Mouse (Mus musculus): ENCODE data around the gene Kif3a. TPM values are rescaled to one million over a fixed set of nuclear protein-coding genes. Genes with fewer than 3 reads are reported as not detected.
"Not testable (repeated sequence)": the region's sequence is repeated elsewhere in the genome, so short reads cannot be mapped to it uniquely, and the experiment has no call there.

The Kif3a gene
- polyA plus RNA-seq, 1 experiment: 0.89 TPM

DNA sequence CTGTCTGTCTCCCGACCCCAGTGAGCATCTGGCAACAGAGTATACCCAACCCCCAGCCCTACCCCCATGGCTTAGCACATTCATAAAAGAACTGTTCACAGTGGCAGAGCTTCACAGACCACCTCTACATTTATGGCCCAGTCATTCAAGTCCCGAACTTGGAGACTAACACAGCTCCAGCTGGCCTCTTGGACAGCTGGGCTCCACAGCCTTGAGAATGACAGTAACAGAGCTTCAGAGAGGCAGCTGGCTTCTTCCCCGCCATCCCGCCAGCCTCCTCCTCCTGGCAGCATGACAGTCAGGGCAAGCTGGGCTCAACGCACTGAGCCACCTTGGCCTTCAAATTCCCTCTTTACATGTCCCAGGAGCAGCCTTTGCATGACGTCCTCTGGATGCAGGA lies 20.9 kb upstream of the Kif3a start:
- Histone ChIP-seq H3K36me3 (ENCODE audit: control insufficient read depth, insufficient read depth, low read length) (peaks cover 1% of the 10 kb centered on the region; the same call in 1 of the 2 replicates), H3K27ac (ENCODE audit: insufficient read depth, low read depth, low read length) (no peak overlapping the region), H3K4me1 (ENCODE audit: control insufficient read depth, insufficient read depth, insufficient read length, low read length) (no peaks in the 10 kb centered on the region), H3K4me3 (ENCODE audit: low read depth, low read length) (no peak overlapping the region), H3K27me3 (ENCODE audit: control insufficient read depth, insufficient read depth, low read length) (no peaks in the 10 kb centered on the region)
- TF ChIP-seq POLR2A (IDR thresholded peaks at IDR 0.05; ENCODE audit: low read depth, low read length): no peak
- TF ChIP-seq CTCF (IDR thresholded peaks at IDR 0.05; ENCODE audit: extremely low read depth, insufficient read length, insufficient replicate concordance, low read depth, low read length): no peak
- 58% methylated on average over 6 of the region's 6 CpGs for WGBS

DNA sequence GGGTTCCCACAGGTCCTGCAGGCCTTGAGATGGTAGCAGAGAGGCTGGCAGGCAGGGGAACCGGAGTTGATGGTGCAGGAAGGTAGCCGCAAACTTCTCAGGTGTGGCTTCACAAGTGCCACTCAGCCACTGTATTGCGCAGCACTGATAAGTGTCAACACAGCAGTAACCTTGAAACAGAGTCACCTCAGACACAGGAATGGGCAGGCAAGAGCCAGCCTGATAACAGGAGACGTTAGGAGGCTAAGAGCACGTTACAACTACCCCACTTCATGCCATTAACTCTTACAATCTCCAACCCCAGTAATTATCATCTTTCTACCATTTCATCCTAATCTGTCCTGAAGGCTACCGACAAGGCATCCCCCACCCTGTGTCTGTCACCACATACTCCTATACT lies 19.6 kb upstream of the Kif3a start:
- Histone ChIP-seq H3K4me3 (ENCODE audit: low read depth, low read length) (no peak overlapping the region), H3K27ac (ENCODE audit: insufficient read depth, low read depth, low read length) (no peak overlapping the region), H3K36me3 (ENCODE audit: control insufficient read depth, insufficient read depth, low read length) (no peaks in the 10 kb centered on the region), H3K27me3 (ENCODE audit: control insufficient read depth, insufficient read depth, low read length) (no peaks in the 10 kb centered on the region), H3K4me1 (ENCODE audit: control insufficient read depth, insufficient read depth, insufficient read length, low read length) (no peaks in the 10 kb centered on the region)
- 53% methylated on average over 6 of the region's 6 CpGs for WGBS
- TF ChIP-seq POLR2A (IDR thresholded peaks at IDR 0.05; ENCODE audit: low read depth, low read length): no peak
- TF ChIP-seq CTCF (IDR thresholded peaks at IDR 0.05; ENCODE audit: extremely low read depth, insufficient read length, insufficient replicate concordance, low read depth, low read length): no peak

DNA sequence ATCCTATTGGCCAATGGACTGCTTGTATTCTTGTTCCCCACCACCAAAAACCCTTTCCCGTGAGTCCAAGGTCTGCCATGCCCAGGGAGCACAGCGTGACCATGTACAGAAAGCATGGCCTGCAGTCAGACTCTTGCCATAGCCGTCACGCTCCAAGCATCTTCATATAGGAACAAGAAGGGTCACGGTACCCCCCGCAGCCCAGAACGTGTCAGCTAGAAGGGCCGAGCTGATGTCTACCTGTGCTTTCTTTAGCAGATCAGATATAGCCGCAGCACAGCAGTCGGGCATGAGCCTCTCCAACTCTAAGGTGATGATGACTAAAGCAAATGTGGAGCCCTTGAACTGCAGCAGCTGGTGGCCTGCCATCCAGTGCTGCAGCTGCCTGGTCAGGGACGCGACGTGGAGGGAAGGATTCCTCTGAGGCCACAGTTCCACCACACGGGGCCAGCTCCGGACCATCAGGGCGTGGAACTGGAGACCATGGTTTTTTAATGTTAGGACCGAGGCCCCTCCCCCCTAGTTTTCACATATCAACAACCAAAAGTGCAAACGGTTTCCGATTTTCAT lies 19.1 kb upstream of the Kif3a start:
- no peaks in the 10 kb centered on the region for H3K36me3 ChIP-seq (ENCODE audit: control insufficient read depth, insufficient read depth, low read length)
- H3K4me1 ChIP-seq (ENCODE audit: control insufficient read depth, insufficient read depth, insufficient read length, low read length): no peaks in the 10 kb centered on the region
- TF ChIP-seq POLR2A (IDR thresholded peaks at IDR 0.05; ENCODE audit: low read depth, low read length): no peak
- no peak for TF ChIP-seq CTCF (IDR thresholded peaks at IDR 0.05; ENCODE audit: extremely low read depth, insufficient read length, insufficient replicate concordance, low read depth, low read length)
- H3K27ac ChIP-seq (ENCODE audit: insufficient read depth, low read depth, low read length): no peak overlapping the region
- WGBS: 80% methylated on average over 19 of the region's 19 CpGs
- no peak overlapping the region for H3K4me3 ChIP-seq (ENCODE audit: low read depth, low read length)
- H3K27me3 ChIP-seq (ENCODE audit: control insufficient read depth, insufficient read depth, low read length): no peaks in the 10 kb centered on the region

- TF ChIP-seq POLR2A (IDR thresholded peaks at IDR 0.05; ENCODE audit: low read depth, low read length) (no peak), CTCF (IDR thresholded peaks at IDR 0.05; ENCODE audit: extremely low read depth, insufficient read length, insufficient replicate concordance, low read depth, low read length) (no peak)
- no peaks in the 10 kb centered on the region for H3K36me3 ChIP-seq (ENCODE audit: control insufficient read depth, insufficient read depth, low read length)
- 94% methylated on average over 1 of the region's 1 CpGs for WGBS
- H3K4me1 ChIP-seq (ENCODE audit: control insufficient read depth, insufficient read depth, insufficient read length, low read length): no peaks in the 10 kb centered on the region
- no peaks in the 10 kb centered on the region for H3K27me3 ChIP-seq (ENCODE audit: control insufficient read depth, insufficient read depth, low read length)
- H3K27ac ChIP-seq (ENCODE audit: insufficient read depth, low read depth, low read length): no peak overlapping the region
- no peak overlapping the region for H3K4me3 ChIP-seq (ENCODE audit: low read depth, low read length)
Measured at GRCm38 (mm10) chr11:53550714-53551113, 16.5 kb upstream of the Kif3a start.

DNA sequence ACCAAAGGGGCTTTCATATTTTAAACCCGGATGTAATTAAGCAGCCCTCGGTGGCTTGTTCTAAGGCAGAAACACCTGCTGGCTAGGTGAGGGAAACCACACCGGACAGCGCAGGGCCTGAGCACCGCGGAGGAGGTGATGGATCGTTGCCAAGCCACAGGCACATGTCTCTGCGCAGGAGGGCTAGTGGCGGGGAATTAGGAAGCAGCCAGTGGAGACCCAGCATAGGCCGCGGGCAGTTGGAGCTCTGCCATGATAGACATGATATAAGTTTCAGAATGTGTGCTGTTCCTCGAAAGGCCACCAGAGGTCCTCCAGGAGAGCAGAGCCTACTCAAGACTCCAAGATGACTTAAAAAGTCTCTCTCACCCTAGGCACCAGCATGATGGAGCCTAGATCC lies 15.4 kb upstream of the Kif3a start:
- TF ChIP-seq CTCF (IDR thresholded peaks at IDR 0.05; ENCODE audit: extremely low read depth, insufficient read length, insufficient replicate concordance, low read depth, low read length): no peak
- no peak for TF ChIP-seq POLR2A (IDR thresholded peaks at IDR 0.05; ENCODE audit: low read depth, low read length)
- no peaks in the 10 kb centered on the region for H3K27me3 ChIP-seq (ENCODE audit: control insufficient read depth, insufficient read depth, low read length)
- H3K27ac ChIP-seq (ENCODE audit: insufficient read depth, low read depth, low read length): no peak overlapping the region
- no peak overlapping the region for H3K4me3 ChIP-seq (ENCODE audit: low read depth, low read length)
- WGBS: 66% methylated on average over 12 of the region's 12 CpGs
- no peaks in the 10 kb centered on the region for H3K36me3 ChIP-seq (ENCODE audit: control insufficient read depth, insufficient read depth, low read length)
- H3K4me1 ChIP-seq (ENCODE audit: control insufficient read depth, insufficient read depth, insufficient read length, low read length): no peaks in the 10 kb centered on the region

DNA sequence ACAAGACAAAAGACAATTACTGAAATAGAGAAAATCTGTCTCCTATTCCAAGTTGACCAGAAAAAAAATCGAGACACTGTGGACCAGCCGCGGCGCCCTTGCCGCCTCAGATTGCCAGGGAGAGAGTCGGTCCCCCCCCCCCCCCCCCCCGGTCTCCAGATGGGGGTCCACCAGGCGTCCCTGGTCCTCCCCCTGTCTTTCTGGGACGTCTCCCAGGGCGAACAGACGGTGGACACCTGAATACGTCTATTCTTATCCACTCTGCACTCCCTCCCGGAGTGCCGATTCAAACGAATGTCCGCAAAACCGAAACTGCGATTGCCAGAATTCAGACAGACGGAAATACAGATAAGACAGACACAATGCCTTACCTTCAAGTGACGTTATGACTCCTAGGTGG lies 10.7 kb upstream of the Kif3a start:
- not testable (repeated sequence) for H3K27me3 ChIP-seq (ENCODE audit: control insufficient read depth, insufficient read depth, low read length); H3K4me3 ChIP-seq (ENCODE audit: low read depth, low read length); H3K4me1 ChIP-seq (ENCODE audit: control insufficient read depth, insufficient read depth, insufficient read length, low read length); H3K27ac ChIP-seq (ENCODE audit: insufficient read depth, low read depth, low read length); H3K36me3 ChIP-seq (ENCODE audit: control insufficient read depth, insufficient read depth, low read length)
- WGBS: 95% methylated on average over 14 of the region's 20 CpGs

- 37% methylated on average over 2 of the region's 3 CpGs for WGBS
- not testable (repeated sequence) for H3K4me1 ChIP-seq (ENCODE audit: control insufficient read depth, insufficient read depth, insufficient read length, low read length); H3K27ac ChIP-seq (ENCODE audit: insufficient read depth, low read depth, low read length)
Measured at GRCm38 (mm10) chr11:53557992-53558391, 9.2 kb upstream of the Kif3a start.

GRCm38 (mm10) chr11:53559980-53560379 lies 7.2 kb upstream of the Kif3a start:
- H3K4me3 ChIP-seq (ENCODE audit: low read depth, low read length); H3K36me3 ChIP-seq (ENCODE audit: control insufficient read depth, insufficient read depth, low read length); H3K27ac ChIP-seq (ENCODE audit: insufficient read depth, low read depth, low read length); H3K4me1 ChIP-seq (ENCODE audit: control insufficient read depth, insufficient read depth, insufficient read length, low read length); H3K27me3 ChIP-seq (ENCODE audit: control insufficient read depth, insufficient read depth, low read length): not testable (repeated sequence)
- 87% methylated on average over 2 of the region's 3 CpGs for WGBS

More at GRCm38 (mm10) chr11:53557992-53558391, 9.2 kb upstream of the Kif3a start:
- not testable (repeated sequence) for H3K36me3 ChIP-seq (ENCODE audit: control insufficient read depth, insufficient read depth, low read length); H3K27me3 ChIP-seq (ENCODE audit: control insufficient read depth, insufficient read depth, low read length); H3K4me3 ChIP-seq (ENCODE audit: low read depth, low read length)
